Mouse (Mus musculus) ovary, postnatal 10 days (tissue): Measurements from ENCODE around the gene Itgam.
"Not testable (repeated sequence)": the region's sequence is repeated elsewhere in the genome, so short reads cannot be mapped to it uniquely, and the experiment has no call there.

Source experiments
- DNase-seq: peaks from one replicate; pipeline ENCODE4 v3.0.0; 2022; ENCODE audit warnings: low spot score

Itgam gene

GRCm38 (mm10) chr7:128132148-128132547 is 69.7 kb downstream of the Itgam start:
- DNase-seq: no peak

- no peak for DNase-seq
Observed at GRCm38 (mm10) chr7:128133596-128133995, 71.2 kb downstream of the Itgam start.

- no peak for DNase-seq
Observed at GRCm38 (mm10) chr7:128136927-128137326, 74.5 kb downstream of the Itgam start.

GRCm38 (mm10) chr7:128139611-128140010 is 77.2 kb downstream of the Itgam start:
- DNase-seq: no peak

- no peak for DNase-seq
Observed at GRCm38 (mm10) chr7:128150970-128151369, 88.5 kb downstream of the Itgam start.

GRCm38 (mm10) chr7:128154076-128154475 is 91.6 kb downstream of the Itgam start, which contains the start of gene Itgad:
TSS of gene Itgad (plus strand) at chr7:128154376.
- DNase-seq: no peak

- no peak for DNase-seq
Observed at GRCm38 (mm10) chr7:128154924-128155323, 92.5 kb downstream of the Itgam start.

GRCm38 (mm10) chr7:128158688-128159354 is 96.4 kb downstream of the Itgam start:
- not testable (repeated sequence) for DNase-seq

- no peak for DNase-seq
Observed at GRCm38 (mm10) chr7:128164001-128164400, 101.6 kb downstream of the Itgam start.

- DNase-seq: no peak
Observed at GRCm38 (mm10) chr7:128166391-128166790, 104.0 kb downstream of the Itgam start.
